Mouse (Mus musculus) left cerebral cortex, adult 8-10 months (tissue): Measurements from ENCODE around the gene Slc25a38. TPM values are rescaled to one million over a fixed set of nuclear protein-coding genes. Genes with fewer than 3 reads are reported as not detected.

Experiments used
- DNase-seq, 2 experiments: peaks; one replicate each; pipeline ENCODE4 v3.0.0; 2022; ENCODE audit warnings: low spot score in 2 of 2
- total RNA-seq, 4 experiments: library from RNA; stranded (reverse); gene quantifications; 2 replicates each; pipeline ENCODE4 v1.2.4; 2022

Slc25a38 gene
- total RNA-seq, 4 experiments from 2014 or later = 21.0 to 24.1 (median 22.5) TPM

DNA sequence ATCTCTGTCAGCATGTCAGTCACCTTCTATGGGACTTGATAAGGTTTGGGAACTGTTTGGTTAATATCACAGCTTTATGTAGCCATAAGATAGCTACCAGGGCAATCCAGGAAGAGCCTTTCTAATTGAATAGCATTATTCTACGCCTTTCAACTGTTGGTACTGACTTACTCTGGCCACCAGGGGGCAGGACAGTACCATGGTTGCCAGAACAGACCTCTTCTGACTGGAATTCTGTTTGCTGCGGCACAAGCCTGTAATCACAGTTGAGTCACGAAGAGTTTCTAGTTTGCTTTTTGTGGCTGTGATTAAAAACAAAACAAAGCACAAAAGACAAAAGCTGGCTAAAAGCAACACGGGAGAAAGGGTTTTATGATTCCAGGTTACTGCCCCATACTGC, 30.5 kb downstream of the Slc25a38 start:
- peak; percentile 36 to 44 for DNase-seq

DNA sequence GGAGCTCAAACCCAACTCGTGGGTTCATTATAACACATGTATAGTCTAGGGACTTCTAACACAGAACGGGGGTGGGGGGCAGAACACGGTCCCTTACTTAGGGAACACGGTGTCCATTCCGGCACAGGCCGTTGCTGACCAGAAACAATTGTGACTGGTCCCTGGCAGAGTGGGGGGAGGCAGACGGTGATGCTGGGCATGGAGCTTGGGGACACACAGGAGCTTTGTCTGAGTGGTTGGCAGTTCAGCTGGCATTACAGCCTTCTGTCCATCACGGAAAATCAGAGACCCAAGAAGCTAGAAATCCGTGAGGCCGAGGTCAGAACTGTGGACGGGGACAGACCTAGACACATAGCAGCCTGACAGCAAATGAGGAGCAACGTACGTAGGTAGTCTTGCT, 34.3 kb downstream of the Slc25a38 start:
- peak in 1 of 2 experiments; percentile 48 for DNase-seq

DNA sequence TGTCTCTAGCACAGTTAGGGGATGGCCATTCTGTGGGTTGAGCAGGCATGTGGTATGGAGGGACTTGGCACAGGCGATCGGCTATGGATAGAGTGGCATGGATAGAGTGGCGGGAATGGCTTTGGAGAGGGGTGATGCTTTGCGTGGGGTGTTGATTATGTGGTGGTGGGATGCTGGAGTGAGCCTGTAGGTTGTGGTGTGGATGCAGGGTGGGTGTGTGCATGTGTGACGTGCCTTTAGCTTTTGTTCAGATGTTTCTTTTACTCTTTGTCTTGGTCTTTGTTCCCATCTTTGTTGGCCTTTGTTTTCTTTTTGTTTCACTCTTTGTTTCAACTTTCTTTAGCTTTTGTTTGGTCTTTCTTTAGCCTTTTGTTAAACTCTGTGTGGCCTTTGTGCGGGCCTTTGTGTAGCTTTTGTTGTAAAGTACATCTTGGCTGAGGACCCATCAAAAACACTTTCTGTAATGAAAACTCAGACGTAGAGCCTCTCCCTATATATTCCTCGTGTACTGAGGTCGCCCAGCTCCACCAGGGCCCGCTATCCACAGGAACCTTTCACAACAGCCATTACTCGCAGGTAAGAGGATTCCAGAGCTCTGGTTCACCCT, 39.2 kb downstream of the Slc25a38 start, which contains the start of gene Mobp:
Gene Mobp, plus strand, starts transcription at position 486 of the 607 bp plus-strand sequence.
- DNase-seq = no peak

DNA sequence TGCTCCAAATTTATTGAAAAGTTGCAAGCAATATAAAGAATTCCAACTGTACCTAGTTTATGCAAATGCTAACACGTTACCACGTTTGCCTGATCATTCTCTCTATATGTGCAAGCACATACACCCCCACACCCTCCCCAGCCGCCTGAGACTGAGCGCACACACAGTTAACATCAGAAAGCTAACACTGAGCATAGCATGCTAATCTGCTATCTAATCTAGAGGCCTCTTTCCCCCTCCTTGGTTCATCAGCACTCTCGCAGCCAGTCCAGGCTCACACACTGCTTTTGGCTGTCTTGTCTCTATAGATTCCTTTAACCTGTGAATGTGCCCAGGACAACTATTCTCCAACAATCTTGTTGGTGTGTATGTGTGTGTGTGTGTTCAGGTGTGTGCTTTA, 41.0 kb downstream of the Slc25a38 start:
- DNase-seq = no peak

DNA sequence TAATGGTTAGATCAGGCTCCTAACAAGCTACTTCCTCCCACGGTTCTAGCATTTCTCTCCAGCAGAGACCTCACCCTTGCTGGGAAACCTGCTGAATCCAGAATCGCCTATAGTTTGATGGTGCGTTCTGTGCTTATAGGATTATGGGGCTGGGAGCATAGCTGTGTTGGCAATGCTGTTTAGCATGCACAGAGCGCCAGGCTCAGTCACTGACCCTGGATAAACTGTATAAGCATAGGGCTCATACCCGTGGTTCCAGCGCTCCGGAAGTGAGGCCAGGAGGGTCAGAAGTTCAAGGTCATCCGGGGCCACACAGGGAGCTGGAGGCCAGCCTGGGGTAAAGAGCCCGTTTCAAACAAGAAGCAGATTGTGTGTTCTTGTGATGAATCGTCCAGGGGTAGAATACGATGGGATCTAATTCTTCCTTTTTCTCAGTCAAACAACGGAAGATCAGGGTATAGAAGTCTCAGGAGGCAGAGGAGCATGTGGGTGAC, 41.8 kb downstream of the Slc25a38 start:
- no peak for DNase-seq

DNA sequence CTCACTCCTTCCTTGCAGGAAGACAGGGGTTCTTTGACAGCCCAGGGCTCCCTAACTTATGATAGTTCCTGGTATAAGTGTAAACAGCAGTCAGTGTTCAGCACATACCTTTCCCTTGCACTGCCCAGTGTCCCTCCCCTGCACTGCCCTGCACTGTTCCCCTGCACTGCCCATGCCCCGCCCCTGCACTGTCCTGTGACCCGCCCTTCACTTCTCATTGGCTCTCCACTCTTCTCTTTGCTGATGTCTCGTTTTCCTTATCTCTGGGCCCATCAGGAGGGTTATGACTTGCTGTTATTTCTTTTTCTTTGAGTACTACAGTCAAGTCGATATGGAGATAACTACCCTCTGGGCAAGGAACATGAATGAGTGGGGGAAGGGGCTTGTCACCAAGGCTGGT, 47.9 kb downstream of the Slc25a38 start:
- DNase-seq = no peak

DNA sequence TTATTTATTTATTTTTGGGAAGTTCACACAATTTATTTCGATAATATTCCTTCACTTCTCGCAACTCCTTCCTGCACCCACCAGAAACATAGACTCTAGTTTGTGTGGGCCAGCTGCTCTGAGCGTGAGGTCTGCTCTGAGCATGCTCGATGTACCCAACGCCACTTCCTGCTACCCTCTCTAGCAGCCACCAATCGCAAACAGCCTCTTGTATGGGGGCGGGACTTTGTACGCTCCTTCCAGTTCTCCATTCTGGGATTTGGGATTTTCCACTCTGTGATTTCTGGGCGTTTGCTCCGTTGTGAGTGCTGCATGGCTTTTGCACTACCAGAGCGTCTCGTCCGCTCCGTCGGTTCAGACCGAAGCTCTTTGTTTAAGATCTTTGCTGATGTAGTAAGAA, 53.7 kb downstream of the Slc25a38 start:
- no peak for DNase-seq

DNA sequence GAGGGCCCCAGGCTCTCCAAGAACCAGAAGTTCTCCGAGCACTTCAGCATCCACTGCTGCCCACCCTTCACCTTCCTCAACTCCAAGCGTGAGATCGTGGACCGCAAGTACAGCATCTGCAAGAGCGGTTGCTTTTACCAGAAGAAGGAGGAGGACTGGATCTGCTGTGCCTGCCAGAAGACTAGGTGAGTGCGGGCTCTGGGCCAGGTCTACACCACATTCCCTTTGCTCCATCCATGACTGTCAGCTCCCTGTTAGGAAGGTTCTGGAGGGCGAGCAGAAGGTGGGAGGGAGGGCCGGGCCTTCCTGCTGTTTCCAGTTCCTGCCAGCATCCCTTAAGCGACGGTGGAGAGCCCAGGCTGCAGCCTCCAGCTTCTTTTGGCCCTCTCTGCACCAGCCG, 57.7 kb downstream of the Slc25a38 start:
- no peak for DNase-seq

DNA sequence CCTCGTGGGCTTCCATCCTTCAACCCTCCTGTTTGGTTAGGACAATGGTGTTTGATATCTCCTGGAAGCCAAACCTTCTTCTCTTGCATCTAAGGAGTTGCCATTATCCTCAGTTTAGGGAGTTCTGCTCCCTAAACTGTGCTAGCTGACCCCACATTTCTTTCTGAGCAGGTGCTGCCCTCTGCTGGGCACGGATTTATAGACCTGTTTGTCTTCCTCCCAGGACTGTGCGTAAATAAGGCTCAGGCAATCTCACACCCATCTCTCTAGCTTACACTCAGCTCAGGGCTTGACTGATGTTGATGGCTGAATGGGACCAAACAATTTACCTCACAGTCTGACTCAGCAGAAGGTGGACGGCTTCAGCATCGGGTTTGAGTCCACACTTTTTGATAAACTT, 61.1 kb downstream of the Slc25a38 start:
- peak in 1 of 2 experiments; percentile 60 for DNase-seq

Other genes starting within 250 kb of the Slc25a38 start
- 10 to 100 TPM; 71.9 to 79.6 (median 78.1) TPM for gene Wdr48, start 215.5 kb upstream of the Slc25a38 start, total RNA-seq
- gene Gorasp1, start 172.8 kb upstream of the Slc25a38 start, total RNA-seq = 10 to 100 TPM; 32.8 to 40.9 (median 36.8) TPM
- gene Ttc21a, start 172.8 kb upstream of the Slc25a38 start, total RNA-seq = 1 to 10 TPM in 1 of 4 experiments, under 1 TPM in 3; 0.70 to 1.2 (median 0.81) TPM
- 10 to 100 TPM; 13.4 to 25.5 (median 14.7) TPM for gene Csrnp1, start 125.7 kb upstream of the Slc25a38 start, total RNA-seq
- gene Xirp1, start 86.8 kb upstream of the Slc25a38 start, total RNA-seq = under 1 TPM; 0.07 to 0.51 (median 0.31) TPM
- 10 to 100 TPM; 33.1 to 69.0 (median 47.4) TPM for gene Cx3cr1, start 40.5 kb upstream of the Slc25a38 start, total RNA-seq
- gene Ccr8, start 18.3 kb upstream of the Slc25a38 start, total RNA-seq = not detected
- 100 to 1,000 TPM; 420 to 493 (median 451) TPM for gene Rpsa, start 17.3 kb downstream of the Slc25a38 start, total RNA-seq
- gene Mobp, start 39.3 kb downstream of the Slc25a38 start, total RNA-seq = 100 to 1,000 TPM; 408 to 480 (median 458) TPM
- gene Myrip, start 191.1 kb downstream of the Slc25a38 start, total RNA-seq = 10 to 100 TPM; 63.9 to 73.0 (median 68.2) TPM